Mouse (Mus musculus): ENCODE results near the gene Obox6.

DNA sequence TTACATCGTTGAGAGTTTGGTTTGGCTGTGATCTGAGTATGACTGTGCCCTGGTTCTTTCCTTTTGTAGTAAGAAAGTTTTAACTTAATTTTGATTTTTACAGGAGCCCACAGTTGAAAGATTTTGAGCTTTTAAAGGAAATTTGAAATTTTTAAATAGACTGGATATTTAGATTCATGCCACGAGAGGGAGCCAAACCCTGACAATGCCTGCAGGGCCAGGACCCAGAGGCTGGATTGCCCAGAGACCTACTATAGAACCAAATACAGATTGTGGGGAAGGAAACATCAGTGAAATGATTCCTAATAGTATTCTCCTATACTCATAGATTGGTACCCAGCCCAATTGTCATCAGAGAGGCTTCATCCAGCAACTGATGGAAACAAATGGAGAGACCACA lies 20.2 kb upstream of the Obox6 start:
- TF ChIP-seq CTCF (IDR thresholded peaks at IDR 0.05; ENCODE audit: insufficient read depth, low read depth, low read length), result no peak
- TF ChIP-seq POLR2A (IDR thresholded peaks at IDR 0.05; ENCODE audit: insufficient read depth, low read depth, low read length), result no peak

Measured in olfactory bulb, adult 2 months (tissue).